ENCODE assay signal across 10 mouse cellular contexts in the genomic region with DNA sequence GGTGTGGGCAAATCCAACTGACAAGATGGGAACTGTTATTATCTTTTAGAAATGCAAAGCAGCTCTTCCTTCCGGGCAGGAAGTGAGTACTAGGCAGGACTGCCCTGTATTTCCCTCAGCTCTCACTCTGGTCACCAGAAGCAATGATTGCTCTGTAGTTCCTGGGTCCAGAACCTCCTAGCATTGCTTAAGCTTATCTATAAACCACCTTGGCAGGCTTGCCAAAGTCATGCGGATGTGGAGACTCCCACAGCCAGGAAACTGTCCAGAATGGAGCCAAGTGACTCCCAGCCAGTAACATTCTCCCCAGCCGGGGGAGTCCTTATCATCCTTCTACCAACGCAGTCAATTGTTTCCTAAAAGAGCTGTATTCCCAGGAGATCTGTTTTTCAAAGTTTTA. TPM values are rescaled to one million over a fixed set of nuclear protein-coding genes. Genes with fewer than 3 reads are reported as not detected.
DNase-seq lines count a peak whose midpoint lies in the region; ATAC-seq lines count a peak whose summit lies in the region.
"Had no signal": no experiment of that assay in that cellular context is flagged by ENCODE, and none has a peak within 500 bp of the region (broad histone marks: within the 10 kb centered on the region; RNA-seq: fewer than 3 reads in every experiment).

No protein-coding gene starts in this region.

- H3K27me3 ChIP-seq in hindbrain, embryonic 11.5 days (ENCODE audit: control insufficient read depth, insufficient read depth, low read length) = no peaks in the 10 kb centered on the region
- H3K27me3 ChIP-seq in hindbrain, embryonic 12.5 days = no peaks in the 10 kb centered on the region

- no peaks in the 10 kb centered on the region for H3K36me3 ChIP-seq in hindbrain, embryonic 11.5 days (ENCODE audit: control insufficient read depth, insufficient read depth, low read length)
- H3K36me3 ChIP-seq in hindbrain, embryonic 12.5 days = no peaks in the 10 kb centered on the region

- DNase-seq in urinary bladder, postnatal 25 days (ENCODE audit: low spot score) = peak; percentile 27
- DNase-seq in urinary bladder, adult 2 months (ENCODE audit: low spot score) = no peak
- peak; percentile 79 for DNase-seq in heart, postnatal 4 days
- peak; percentile 72 to 82 for DNase-seq in lung, adult 18-20 months
- no peak for DNase-seq in gastrocnemius, adult 8-10 months (ENCODE audit: low spot score in 2 of 2)
- DNase-seq in hindbrain, embryonic 11.5 days (ENCODE audit: low spot score) = no peak
- DNase-seq in spleen, postnatal 10 days (ENCODE audit: low spot score in 2 of 2) = no peak

- ATAC-seq in hindbrain, embryonic 11.5 days (ENCODE audit: low FRiP score) = no peak
- ATAC-seq in hindbrain, embryonic 12.5 days (ENCODE audit: low FRiP score) = no peak
- ATAC-seq: hindbrain, postnatal 0 days had no signal

- no peak overlapping the region for H3K9ac ChIP-seq in hindbrain, embryonic 11.5 days (ENCODE audit: low read depth, low read length)
- no peak overlapping the region for H3K9ac ChIP-seq in hindbrain, embryonic 12.5 days

- H3K4me2 ChIP-seq in hindbrain, embryonic 11.5 days (replicated peaks; ENCODE audit: low read depth, low read length) = no peak overlapping the region
- H3K4me2 ChIP-seq in hindbrain, embryonic 12.5 days (replicated peaks) = no peak overlapping the region
- H3K4me2 ChIP-seq: midbrain, embryonic 11.5 days had no signal

- no peaks in the 10 kb centered on the region for H3K9me3 ChIP-seq in hindbrain, embryonic 11.5 days (ENCODE audit: control insufficient read depth, low read length)
- no peaks in the 10 kb centered on the region for H3K9me3 ChIP-seq in hindbrain, embryonic 12.5 days (replicated peaks)

- H3K27ac ChIP-seq in hindbrain, embryonic 11.5 days (ENCODE audit: low read depth, low read length) = no peak overlapping the region
- H3K27ac ChIP-seq in hindbrain, embryonic 12.5 days = no peak overlapping the region
- H3K27ac ChIP-seq: hindbrain, postnatal 0 days had no signal

- H3K4me1 ChIP-seq in hindbrain, embryonic 11.5 days (replicated peaks; ENCODE audit: control insufficient read depth, insufficient read depth, low read length) = no peaks in the 10 kb centered on the region
- no peaks in the 10 kb centered on the region for H3K4me1 ChIP-seq in hindbrain, embryonic 12.5 days

- 87% methylated on average over 4 of the region's 4 CpGs for WGBS in hindbrain, embryonic 11.5 days
- WGBS in hindbrain, embryonic 12.5 days = 79% methylated on average over 4 of the region's 4 CpGs

- H3K4me3 ChIP-seq in hindbrain, embryonic 11.5 days (ENCODE audit: low read depth, low read length) = no peak overlapping the region
- H3K4me3 ChIP-seq in hindbrain, embryonic 12.5 days = no peak overlapping the region

RNA-seq across cellular contexts. Expression of a gene that starts 13.7 kb away (rescaled TPM):
- polyA plus RNA-seq in urinary bladder, adult 2 months (2012; rRNA removed) = 28.4 and 35.9 TPM in 2 replicates
- 1 to 10 TPM; 1.5 TPM for total RNA-seq in heart, postnatal 4 days (2021)
- total RNA-seq in gastrocnemius, adult 8-10 months (2022) = not detected
- 0.10 and 0.22 TPM in 2 replicates for polyA plus RNA-seq in hindbrain, embryonic 11.5 days (2014; fragmentation: Nextera tagmentation; extraction: Ambion mirVana)
- 0.09 TPM in 1 of 2 replicates, not detected in the other for polyA plus RNA-seq in hindbrain, embryonic 12.5 days (2016; fragmentation: Nextera tagmentation; extraction: Ambion mirVana)
- polyA plus RNA-seq: midbrain, embryonic 11.5 days had no signal

Comparison
In these comparisons a context has a peak if more than half of its experiments do, and no peak if none do; other contexts are left out.
1. DNase-seq: peak in urinary bladder, postnatal 25 days (single experiment), heart, postnatal 4 days (single experiment) and lung, adult 18-20 months (2 of 2); none in urinary bladder, adult 2 months (single experiment), gastrocnemius, adult 8-10 months (0 of 2), hindbrain, embryonic 11.5 days (single experiment) and spleen, postnatal 10 days (0 of 2).
2. RNA of a gene that starts 13.7 kb away (polyA plus RNA-seq): 28.4 to 35.9 TPM in urinary bladder, adult 2 months; 0.10 to 0.22 TPM in hindbrain, embryonic 11.5 days and 0.09 TPM in hindbrain, embryonic 12.5 days; every median in the first group is over 10 times any median in the second.